ENCODE assay signal across 9 mouse cellular contexts in genomic region chr12:91765054-91765453, GRCm38 (mm10). TPM values are rescaled to one million over a fixed set of nuclear protein-coding genes. Genes with fewer than 3 reads are reported as not detected.
DNase-seq lines count a peak whose midpoint lies in the region; ATAC-seq lines count a peak whose summit lies in the region.
"Had no signal": no experiment of that assay in that cellular context is flagged by ENCODE, and none has a peak within 500 bp of the region (broad histone marks: within the 10 kb centered on the region; RNA-seq: fewer than 3 reads in every experiment).

No protein-coding gene starts in this region.

- peaks cover 41% of the 10 kb centered on the region for H3K4me1 ChIP-seq in liver, embryonic 11.5 days (replicated peaks; ENCODE audit: control insufficient read depth, insufficient read depth, low read length)
- H3K4me1 ChIP-seq in brown adipose tissue, adult 24 weeks (ENCODE audit: control insufficient read depth, insufficient read depth, insufficient read length, low read length) = peaks cover 4% of the 10 kb centered on the region; the same call in 1 of the 2 replicates
- H3K4me1 ChIP-seq in liver, embryonic 12.5 days = peaks cover 48% of the 10 kb centered on the region

- H3K36me3 ChIP-seq in liver, embryonic 11.5 days (ENCODE audit: control insufficient read depth, insufficient read depth, low read length) = no peaks in the 10 kb centered on the region
- no peaks in the 10 kb centered on the region for H3K36me3 ChIP-seq in liver, embryonic 12.5 days
- H3K36me3 ChIP-seq: heart, embryonic 13.5 days; midbrain, embryonic 12.5 days had no signal

- no peak for ATAC-seq in liver, embryonic 11.5 days (replicated peaks; ENCODE audit: low FRiP score)
- ATAC-seq in liver, embryonic 12.5 days = no peak
- ATAC-seq in monocyte, adult 5-6 weeks (replicated peaks; ENCODE audit: insufficient number of reproducible peaks, low FRiP score, low TSS enrichment, poor library complexity, severe bottlenecking) = peak; percentile 30; the same call in 1 of the 2 replicates
- no peak for ATAC-seq in erythroblast, adult 5-6 weeks (replicated peaks; ENCODE audit: low FRiP score, poor library complexity, severe bottlenecking)

- DNase-seq in liver, embryonic 11.5 days (ENCODE audit: low spot score) = no peak
- no peak for DNase-seq in liver
- no peak for DNase-seq in cerebellum, adult 11 months

- no peaks in the 10 kb centered on the region for H3K27me3 ChIP-seq in liver, embryonic 11.5 days (replicated peaks; ENCODE audit: control insufficient read depth, insufficient read depth, low read length)
- H3K27me3 ChIP-seq in liver, embryonic 12.5 days (replicated peaks) = 0 out of 2 replicates have a peak, but pooled peaks cover 2% of the 10 kb centered on the region
- H3K27me3 ChIP-seq: midbrain, embryonic 12.5 days had no signal

- no peaks in the 10 kb centered on the region for H3K9me3 ChIP-seq in liver, embryonic 11.5 days (ENCODE audit: control insufficient read depth, low read length)
- H3K9me3 ChIP-seq in liver, embryonic 12.5 days (replicated peaks) = no peaks in the 10 kb centered on the region
- H3K9me3 ChIP-seq: heart, embryonic 13.5 days; midbrain, embryonic 12.5 days had no signal

- no peak overlapping the region for H3K4me3 ChIP-seq in liver, embryonic 11.5 days (ENCODE audit: low read depth, low read length)
- H3K4me3 ChIP-seq in brown adipose tissue, adult 24 weeks (ENCODE audit: insufficient read depth, low read depth, low read length) = 0 out of 2 replicates have a peak overlapping the region, but pooled peaks have one; percentile 2
- H3K4me3 ChIP-seq in liver, embryonic 12.5 days = no peak overlapping the region
- H3K4me3 ChIP-seq: heart, embryonic 13.5 days; midbrain, embryonic 12.5 days had no signal

- peak overlapping the region; percentile 56 for H3K4me2 ChIP-seq in liver, embryonic 11.5 days
- peak overlapping the region; percentile 53 for H3K4me2 ChIP-seq in liver, embryonic 12.5 days
- H3K4me2 ChIP-seq: heart, embryonic 13.5 days; midbrain, embryonic 12.5 days had no signal

- 18% methylated on average over 2 of the region's 2 CpGs for WGBS in liver, embryonic 11.5 days
- WGBS in liver, embryonic 12.5 days (ENCODE audit: insufficient replicate concordance) = 10% methylated on average over 2 of the region's 2 CpGs

- no peak overlapping the region for H3K9ac ChIP-seq in liver, embryonic 11.5 days (ENCODE audit: low read depth, low read length)
- peak overlapping the region; percentile 32 for H3K9ac ChIP-seq in liver, embryonic 12.5 days
- H3K9ac ChIP-seq: heart, embryonic 13.5 days; midbrain, embryonic 12.5 days had no signal

- H3K27ac ChIP-seq in liver, embryonic 11.5 days (ENCODE audit: low read depth, low read length) = no peak overlapping the region; the same call in 1 of the 2 replicates
- H3K27ac ChIP-seq in brown adipose tissue, adult 24 weeks (replicated peaks; ENCODE audit: low read depth, low read length) = no peak overlapping the region
- peak overlapping the region; percentile 30; the same call in 1 of the 2 replicates for H3K27ac ChIP-seq in liver, embryonic 12.5 days
- H3K27ac ChIP-seq: heart, embryonic 13.5 days; midbrain, embryonic 12.5 days had no signal

RNA-seq across cellular contexts. Expression of gene Ston2, which starts 23.1 kb away (rescaled TPM):
- 29.1 and 33.6 TPM in 2 replicates for polyA plus RNA-seq in liver, embryonic 11.5 days (2014; fragmentation: Nextera tagmentation; extraction: Ambion mirVana)
- polyA plus RNA-seq in brown adipose tissue, adult 24 weeks (2012; ENCODE audit: insufficient read depth, insufficient read length, missing spikeins) = 0.83 and 2.1 TPM in 2 replicates
- polyA plus RNA-seq in liver, embryonic 12.5 days (2016; fragmentation: Nextera tagmentation; extraction: Ambion mirVana) = 35.7 and 37.9 TPM in 2 replicates
- total RNA-seq in monocyte, adult 5-6 weeks (2017) = 8.6 to 25.7 TPM (median 13.4 TPM) in 3 replicates
- total RNA-seq in erythroblast, adult 5-6 weeks (2015; ENCODE audit: low replicate concordance) = 0.58 and 1.5 TPM in 2 replicates
- total RNA-seq in erythroblast, adult 5-6 weeks (2017; ENCODE audit: low replicate concordance) = 0.70 and 2.0 TPM in 2 replicates
